Mouse (Mus musculus): ENCODE data around the gene Sox13. TPM values are rescaled to one million over a fixed set of nuclear protein-coding genes. Genes with fewer than 3 reads are reported as not detected.

Gene Sox13
- polyA plus RNA-seq, 1 experiment, result 17.2 TPM

GRCm38 (mm10) chr1:133408880-133409516 lies 15.2 kb downstream of the Sox13 start:
- no peak for DNase-seq
- Histone ChIP-seq H3K36me3 (ENCODE audit: control insufficient read depth, insufficient read depth, low read length) (no peaks in the 10 kb centered on the region), H3K4me3 (ENCODE audit: control insufficient read depth, insufficient read depth, low read length) (no peak overlapping the region), H3K27me3 (ENCODE audit: control insufficient read depth, insufficient read depth, low read length) (no peaks in the 10 kb centered on the region), H3K4me1 (replicated peaks; ENCODE audit: control insufficient read depth, insufficient read depth, low read length) (peaks cover 15% of the 10 kb centered on the region; the same call in 1 of the 2 replicates), H3K27ac (ENCODE audit: control insufficient read depth, insufficient read depth, low read length) (no peak overlapping the region)
- TF ChIP-seq POLR2A (IDR thresholded peaks at IDR 0.05; ENCODE audit: control insufficient read depth, extremely low read depth, insufficient read depth, low read length, poor library complexity) (no peak), CTCF (IDR thresholded peaks at IDR 0.05; ENCODE audit: borderline replicate concordance, control insufficient read depth, extremely low read depth, insufficient read depth, low read length, poor library complexity) (no peak)
- WGBS, result 94% methylated on average over 6 of the region's 6 CpGs

DNA sequence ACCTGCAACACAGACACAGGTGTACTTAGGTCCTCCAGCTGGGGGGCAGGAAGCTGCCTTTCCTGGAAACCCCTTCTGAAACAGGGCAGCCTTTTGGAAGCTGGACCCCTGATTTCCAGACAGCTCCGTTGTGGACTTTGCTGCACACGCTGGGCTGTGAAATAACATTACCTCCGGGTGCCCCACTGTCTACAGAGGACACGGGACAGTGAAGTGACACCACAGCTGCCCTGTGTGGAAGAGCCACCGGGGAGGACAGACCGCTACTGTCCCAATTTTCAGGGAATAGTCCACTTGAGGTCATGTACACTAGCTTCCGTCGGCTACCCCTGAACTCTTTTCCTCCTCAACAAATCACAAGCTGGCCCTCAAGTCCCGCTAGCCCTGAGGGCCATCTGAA lies 15.9 kb downstream of the Sox13 start:
- Histone ChIP-seq H3K4me1 (replicated peaks; ENCODE audit: control insufficient read depth, insufficient read depth, low read length) (peaks cover 15% of the 10 kb centered on the region; the same call in 1 of the 2 replicates), H3K4me3 (ENCODE audit: control insufficient read depth, insufficient read depth, low read length) (no peak overlapping the region), H3K27ac (ENCODE audit: control insufficient read depth, insufficient read depth, low read length) (no peak overlapping the region), H3K27me3 (ENCODE audit: control insufficient read depth, insufficient read depth, low read length) (no peaks in the 10 kb centered on the region), H3K36me3 (ENCODE audit: control insufficient read depth, insufficient read depth, low read length) (no peaks in the 10 kb centered on the region)
- TF ChIP-seq POLR2A (IDR thresholded peaks at IDR 0.05; ENCODE audit: control insufficient read depth, extremely low read depth, insufficient read depth, low read length, poor library complexity), result no peak
- TF ChIP-seq CTCF (IDR thresholded peaks at IDR 0.05; ENCODE audit: borderline replicate concordance, control insufficient read depth, extremely low read depth, insufficient read depth, low read length, poor library complexity), result no peak
- no peak for DNase-seq
- 95% methylated on average over 9 of the region's 9 CpGs for WGBS

GRCm38 (mm10) chr1:133407436-133407835 lies 16.7 kb downstream of the Sox13 start:
- TF ChIP-seq CTCF (IDR thresholded peaks at IDR 0.05; ENCODE audit: borderline replicate concordance, control insufficient read depth, extremely low read depth, insufficient read depth, low read length, poor library complexity), result no peak
- TF ChIP-seq POLR2A (IDR thresholded peaks at IDR 0.05; ENCODE audit: control insufficient read depth, extremely low read depth, insufficient read depth, low read length, poor library complexity), result no peak
- Histone ChIP-seq H3K27me3 (ENCODE audit: control insufficient read depth, insufficient read depth, low read length) (no peaks in the 10 kb centered on the region), H3K4me1 (replicated peaks; ENCODE audit: control insufficient read depth, insufficient read depth, low read length) (peaks cover 7% of the 10 kb centered on the region; the same call in 1 of the 2 replicates), H3K27ac (ENCODE audit: control insufficient read depth, insufficient read depth, low read length) (no peak overlapping the region), H3K4me3 (ENCODE audit: control insufficient read depth, insufficient read depth, low read length) (no peak overlapping the region), H3K36me3 (ENCODE audit: control insufficient read depth, insufficient read depth, low read length) (no peaks in the 10 kb centered on the region)
- no peak for DNase-seq
- WGBS, result 91% methylated on average over 6 of the region's 6 CpGs

- WGBS, result 66% methylated on average over 7 of the region's 7 CpGs
- no peaks in the 10 kb centered on the region for H3K36me3 ChIP-seq (ENCODE audit: control insufficient read depth, insufficient read depth, low read length)
- no peaks in the 10 kb centered on the region for H3K27me3 ChIP-seq (ENCODE audit: control insufficient read depth, insufficient read depth, low read length)
- H3K27ac ChIP-seq (ENCODE audit: control insufficient read depth, insufficient read depth, low read length), result no peak overlapping the region
- no peak for TF ChIP-seq POLR2A (IDR thresholded peaks at IDR 0.05; ENCODE audit: control insufficient read depth, extremely low read depth, insufficient read depth, low read length, poor library complexity)
- TF ChIP-seq CTCF (IDR thresholded peaks at IDR 0.05; ENCODE audit: borderline replicate concordance, control insufficient read depth, extremely low read depth, insufficient read depth, low read length, poor library complexity), result no peak
- DNase-seq, result no peak
- H3K4me3 ChIP-seq (ENCODE audit: control insufficient read depth, insufficient read depth, low read length), result no peak overlapping the region
- peaks cover 6% of the 10 kb centered on the region; the same call in 1 of the 2 replicates for H3K4me1 ChIP-seq (replicated peaks; ENCODE audit: control insufficient read depth, insufficient read depth, low read length)
These were observed 17.6 kb downstream of the Sox13 start for GRCm38 (mm10) chr1:133406614-133407013.

DNA sequence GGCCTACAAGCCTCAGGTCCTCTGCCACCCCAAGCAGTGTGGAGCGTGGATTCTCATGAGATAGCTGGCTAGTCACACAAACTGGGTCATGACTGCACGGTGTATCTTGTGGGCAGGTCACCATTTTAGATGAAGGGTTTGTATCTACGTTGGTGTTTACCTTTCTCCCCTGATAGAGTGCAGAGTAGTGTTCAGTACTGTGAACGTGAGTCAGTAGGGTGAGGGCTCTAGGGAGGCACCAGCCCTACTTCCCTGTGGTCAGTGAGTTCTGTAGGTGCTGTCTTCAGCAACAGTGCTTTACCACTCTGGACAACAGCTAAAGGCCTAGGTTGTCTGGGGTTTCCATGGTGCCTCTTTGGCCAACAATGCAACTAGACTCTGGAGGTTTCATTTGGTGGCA lies 20.2 kb downstream of the Sox13 start:
- Histone ChIP-seq H3K27ac (ENCODE audit: control insufficient read depth, insufficient read depth, low read length) (no peak overlapping the region), H3K4me3 (ENCODE audit: control insufficient read depth, insufficient read depth, low read length) (no peak overlapping the region), H3K4me1 (replicated peaks; ENCODE audit: control insufficient read depth, insufficient read depth, low read length) (peaks cover 23% of the 10 kb centered on the region), H3K36me3 (ENCODE audit: control insufficient read depth, insufficient read depth, low read length) (no peaks in the 10 kb centered on the region), H3K27me3 (ENCODE audit: control insufficient read depth, insufficient read depth, low read length) (no peaks in the 10 kb centered on the region)
- DNase-seq, result no peak
- TF ChIP-seq POLR2A (IDR thresholded peaks at IDR 0.05; ENCODE audit: control insufficient read depth, extremely low read depth, insufficient read depth, low read length, poor library complexity), result no peak
- TF ChIP-seq CTCF (IDR thresholded peaks at IDR 0.05; ENCODE audit: borderline replicate concordance, control insufficient read depth, extremely low read depth, insufficient read depth, low read length, poor library complexity), result no peak
- 95% methylated on average over 4 of the region's 4 CpGs for WGBS

GRCm38 (mm10) chr1:133400014-133400725 lies 24.0 kb downstream of the Sox13 start:
- WGBS, result 29% methylated on average over 13 of the region's 13 CpGs
- peak; percentile 34 for DNase-seq

More at GRCm38 (mm10) chr1:133400014-133400725, 24.0 kb downstream of the Sox13 start:
- Histone ChIP-seq H3K36me3 (ENCODE audit: control insufficient read depth, insufficient read depth, low read length) (no peaks in the 10 kb centered on the region), H3K27ac (ENCODE audit: control insufficient read depth, insufficient read depth, low read length) (no peak overlapping the region), H3K4me1 (replicated peaks; ENCODE audit: control insufficient read depth, insufficient read depth, low read length) (peaks cover 26% of the 10 kb centered on the region), H3K4me3 (ENCODE audit: control insufficient read depth, insufficient read depth, low read length) (no peak overlapping the region), H3K27me3 (ENCODE audit: control insufficient read depth, insufficient read depth, low read length) (no peaks in the 10 kb centered on the region)
- TF ChIP-seq CTCF (IDR thresholded peaks at IDR 0.05; ENCODE audit: borderline replicate concordance, control insufficient read depth, extremely low read depth, insufficient read depth, low read length, poor library complexity) (peak; percentile 10; the same call in 1 of the 2 replicates), POLR2A (IDR thresholded peaks at IDR 0.05; ENCODE audit: control insufficient read depth, extremely low read depth, insufficient read depth, low read length, poor library complexity) (no peak)
